Mouse (Mus musculus): ENCODE measurements around the gene Atf6. TPM values are rescaled to one million over a fixed set of nuclear protein-coding genes. Genes with fewer than 3 reads are reported as not detected.

The Atf6 gene
- polyA plus RNA-seq, 1 experiment from 2014 or later: 7.5 TPM

DNA sequence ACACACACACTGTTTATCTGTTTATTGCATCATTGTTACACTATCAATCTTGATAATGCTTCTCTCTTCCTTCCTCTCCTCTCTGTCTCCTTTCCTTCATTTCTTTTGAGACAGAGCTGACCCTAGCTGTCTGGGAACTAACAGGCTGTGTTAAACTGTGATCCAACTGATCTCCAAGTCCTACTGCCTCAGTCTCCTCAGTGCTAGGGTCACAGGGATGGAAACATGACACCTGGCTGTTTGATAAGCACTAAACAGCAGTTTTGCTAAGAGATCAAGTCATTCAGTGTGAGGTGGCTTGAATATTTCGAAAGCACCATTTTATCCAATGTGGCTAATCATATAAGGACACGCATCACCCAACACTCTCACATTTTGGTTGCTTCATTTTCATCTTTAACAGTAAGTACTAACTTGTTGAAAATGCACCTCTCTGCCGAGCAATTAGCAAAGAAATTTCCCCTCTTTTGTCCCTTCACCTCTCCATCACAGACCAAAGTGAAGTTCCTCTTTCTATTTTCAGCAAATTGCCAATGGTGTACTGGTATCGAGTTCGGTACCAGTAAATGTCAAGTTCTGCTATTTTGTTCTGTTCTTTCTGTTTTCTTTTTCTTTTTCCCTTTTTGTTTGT lies 29.2 kb upstream of the Atf6 start:
- Histone ChIP-seq H3K9me3 (replicated peaks) (no peaks in the 10 kb centered on the region), H3K27me3 (ENCODE audit: low read depth, poor library complexity, severe bottlenecking) (no peaks in the 10 kb centered on the region), H3K27ac (replicated peaks) (no peak overlapping the region), H3K4me3 (no peak overlapping the region), H3K4me1 (no peaks in the 10 kb centered on the region), H3K36me3 (no peaks in the 10 kb centered on the region)
- 82% methylated on average over 5 of the region's 5 CpGs for WGBS
- DNase-seq (ENCODE audit: low spot score): no peak

DNA sequence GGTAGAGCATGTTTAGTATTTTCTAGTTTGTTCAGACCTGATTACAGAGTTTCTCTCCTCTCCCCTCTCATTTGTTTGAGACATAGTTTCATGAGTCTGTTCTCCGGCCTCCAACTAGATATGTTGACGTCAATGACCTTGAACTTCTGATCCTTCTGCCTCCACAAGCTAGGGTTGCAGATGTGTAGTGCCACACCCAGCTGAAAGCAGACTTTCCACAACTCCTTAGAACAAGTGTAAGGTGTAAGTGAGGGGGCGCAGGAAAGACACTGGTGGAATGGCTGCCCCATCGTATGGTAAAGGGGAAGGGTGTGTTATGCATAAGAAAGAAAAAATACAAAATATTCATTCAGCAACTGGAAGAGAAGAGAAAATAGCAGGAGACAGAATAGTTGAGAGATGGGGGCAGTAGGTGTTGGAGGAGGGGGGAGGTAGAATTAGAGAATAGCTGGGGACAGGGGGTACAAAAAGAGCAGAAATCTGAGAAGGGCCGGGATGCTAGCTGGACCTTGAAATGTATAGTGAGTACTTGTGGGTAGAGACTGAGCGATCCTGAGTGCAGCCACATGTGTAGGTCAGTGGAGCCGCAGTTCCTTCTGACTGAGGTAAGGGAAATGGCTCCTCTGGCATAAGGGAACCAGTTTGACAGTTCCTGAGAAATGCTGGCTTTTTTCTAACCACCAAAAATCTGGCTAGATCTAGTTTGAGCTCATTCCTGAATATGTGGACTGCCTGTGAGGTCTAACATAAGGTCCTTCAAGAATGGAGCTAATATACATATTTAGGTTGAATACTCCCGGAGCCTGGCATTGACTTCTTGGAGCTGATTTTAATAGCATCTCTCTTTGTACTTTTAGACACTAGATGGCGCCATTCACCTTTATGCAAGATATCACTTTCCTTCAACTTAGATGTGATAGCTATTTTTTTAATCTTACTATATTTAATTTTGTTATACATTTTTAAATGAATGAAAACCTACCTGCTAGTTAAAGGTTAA lies 27.3 kb upstream of the Atf6 start:
- no peak overlapping the region for H3K4me3 ChIP-seq
- H3K9me3 ChIP-seq (replicated peaks): no peaks in the 10 kb centered on the region
- no peaks in the 10 kb centered on the region for H3K36me3 ChIP-seq
- DNase-seq (ENCODE audit: low spot score): no peak
- WGBS: 65% methylated on average over 9 of the region's 9 CpGs
- H3K4me1 ChIP-seq: no peaks in the 10 kb centered on the region; the same call in 1 of the 2 replicates
- H3K27me3 ChIP-seq (ENCODE audit: low read depth, poor library complexity, severe bottlenecking): no peaks in the 10 kb centered on the region
- no peak overlapping the region for H3K27ac ChIP-seq (replicated peaks)

DNA sequence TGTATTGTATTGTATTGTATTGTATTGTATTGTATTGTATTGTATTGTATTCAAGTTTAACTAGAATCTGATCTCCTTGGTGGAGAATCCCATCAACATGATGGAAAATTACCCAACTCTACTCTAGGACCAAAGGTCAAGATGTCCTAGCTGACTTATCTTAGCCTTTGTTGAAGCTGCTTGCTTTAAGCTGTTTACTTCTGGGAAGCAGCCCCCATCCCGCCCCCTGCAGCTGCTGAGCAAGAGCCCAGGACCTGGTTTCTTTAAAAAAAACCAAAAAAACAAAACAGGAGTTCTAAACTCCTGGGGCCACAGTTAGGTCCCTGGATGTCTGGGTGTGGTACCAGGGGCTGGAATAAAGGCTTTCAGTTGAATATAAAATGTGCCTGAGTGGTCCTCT lies 24.7 kb upstream of the Atf6 start:
- no peaks in the 10 kb centered on the region for H3K9me3 ChIP-seq (replicated peaks)
- H3K36me3 ChIP-seq: no peaks in the 10 kb centered on the region
- no peaks in the 10 kb centered on the region for H3K27me3 ChIP-seq (ENCODE audit: low read depth, poor library complexity, severe bottlenecking)
- WGBS: 57% methylated on average over 1 of the region's 1 CpGs
- H3K4me1 ChIP-seq: peaks cover 7% of the 10 kb centered on the region
- no peak for DNase-seq (ENCODE audit: low spot score)
- H3K4me3 ChIP-seq: no peak overlapping the region
- no peak overlapping the region for H3K27ac ChIP-seq (replicated peaks)

DNA sequence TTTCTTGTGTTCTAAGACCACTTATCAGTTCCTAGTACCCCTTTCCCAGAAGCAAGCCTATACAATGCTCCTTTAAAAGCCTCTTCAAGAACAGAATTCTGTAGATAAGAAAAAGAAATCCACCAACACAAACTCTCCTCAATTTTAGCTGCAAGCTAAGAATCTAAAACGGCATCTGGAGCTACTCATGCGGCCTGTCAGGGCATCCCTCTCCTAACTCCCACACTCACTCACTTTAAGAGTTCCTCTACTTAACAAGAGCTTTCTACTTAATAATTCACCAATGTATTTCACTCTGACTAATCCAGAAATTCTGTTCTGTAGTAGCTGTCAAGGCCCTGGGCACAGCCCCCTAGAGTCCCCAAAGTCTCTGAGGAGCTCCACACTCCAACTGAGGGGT lies 24.1 kb upstream of the Atf6 start:
- no peak for DNase-seq (ENCODE audit: low spot score)
- Histone ChIP-seq H3K27me3 (ENCODE audit: low read depth, poor library complexity, severe bottlenecking) (no peaks in the 10 kb centered on the region), H3K4me3 (no peak overlapping the region), H3K36me3 (no peaks in the 10 kb centered on the region), H3K4me1 (peaks cover 7% of the 10 kb centered on the region), H3K9me3 (replicated peaks) (no peaks in the 10 kb centered on the region), H3K27ac (replicated peaks) (no peak overlapping the region)
- WGBS: 73% methylated on average over 2 of the region's 2 CpGs

DNA sequence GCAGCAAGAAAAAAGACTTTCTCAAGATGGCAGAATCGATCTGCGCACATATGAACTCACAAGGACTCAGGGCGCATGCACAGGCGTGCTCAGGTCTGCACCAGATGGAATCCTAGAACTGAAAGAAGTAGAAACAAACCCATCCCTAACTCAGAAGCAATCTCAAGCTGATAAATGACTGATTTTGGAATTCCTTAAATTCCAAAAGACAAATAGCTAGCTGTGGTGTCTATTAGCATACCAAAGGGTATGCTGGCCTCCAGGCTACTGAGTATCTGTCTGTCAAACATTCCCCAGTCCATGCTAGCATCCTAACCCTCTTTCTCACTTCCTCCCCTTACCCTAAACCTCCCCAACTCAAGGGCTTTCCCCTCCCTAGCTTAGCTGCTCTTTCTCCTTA lies 21.7 kb upstream of the Atf6 start:
- Histone ChIP-seq H3K27me3 (ENCODE audit: low read depth, poor library complexity, severe bottlenecking) (no peaks in the 10 kb centered on the region), H3K9me3 (replicated peaks) (no peaks in the 10 kb centered on the region), H3K36me3 (no peaks in the 10 kb centered on the region), H3K27ac (replicated peaks) (no peak overlapping the region), H3K4me3 (no peak overlapping the region), H3K4me1 (peaks cover 17% of the 10 kb centered on the region)
- DNase-seq (ENCODE audit: low spot score): no peak
- 76% methylated on average over 4 of the region's 4 CpGs for WGBS

DNA sequence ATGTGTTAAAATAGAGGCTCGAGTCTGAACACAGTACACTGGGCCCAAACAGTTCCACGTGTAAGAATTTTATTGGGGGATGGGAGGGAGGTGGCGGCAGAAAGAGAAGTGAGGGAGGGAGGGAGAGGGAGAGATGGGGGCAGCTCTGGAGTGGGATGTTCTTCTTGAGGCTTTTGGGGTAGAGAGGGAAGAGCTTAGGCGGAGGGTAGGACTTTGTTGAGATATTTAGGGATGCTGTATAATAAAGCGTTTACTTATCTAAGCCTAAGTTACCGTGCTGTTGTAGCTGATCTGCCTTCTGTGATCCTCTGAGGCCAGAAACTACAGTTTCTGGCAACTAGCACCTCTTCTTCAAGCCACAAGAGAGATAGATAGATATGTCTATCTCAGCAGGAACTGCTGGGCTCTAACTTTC lies 18.5 kb upstream of the Atf6 start:
- H3K27me3 ChIP-seq (ENCODE audit: low read depth, poor library complexity, severe bottlenecking): no peaks in the 10 kb centered on the region
- no peaks in the 10 kb centered on the region for H3K9me3 ChIP-seq (replicated peaks)
- DNase-seq (ENCODE audit: low spot score): no peak
- peaks cover 11% of the 10 kb centered on the region for H3K36me3 ChIP-seq
- H3K27ac ChIP-seq (replicated peaks): no peak overlapping the region
- H3K4me3 ChIP-seq: no peak overlapping the region
- 68% methylated on average over 6 of the region's 6 CpGs for WGBS
- H3K4me1 ChIP-seq: peaks cover 23% of the 10 kb centered on the region

DNA sequence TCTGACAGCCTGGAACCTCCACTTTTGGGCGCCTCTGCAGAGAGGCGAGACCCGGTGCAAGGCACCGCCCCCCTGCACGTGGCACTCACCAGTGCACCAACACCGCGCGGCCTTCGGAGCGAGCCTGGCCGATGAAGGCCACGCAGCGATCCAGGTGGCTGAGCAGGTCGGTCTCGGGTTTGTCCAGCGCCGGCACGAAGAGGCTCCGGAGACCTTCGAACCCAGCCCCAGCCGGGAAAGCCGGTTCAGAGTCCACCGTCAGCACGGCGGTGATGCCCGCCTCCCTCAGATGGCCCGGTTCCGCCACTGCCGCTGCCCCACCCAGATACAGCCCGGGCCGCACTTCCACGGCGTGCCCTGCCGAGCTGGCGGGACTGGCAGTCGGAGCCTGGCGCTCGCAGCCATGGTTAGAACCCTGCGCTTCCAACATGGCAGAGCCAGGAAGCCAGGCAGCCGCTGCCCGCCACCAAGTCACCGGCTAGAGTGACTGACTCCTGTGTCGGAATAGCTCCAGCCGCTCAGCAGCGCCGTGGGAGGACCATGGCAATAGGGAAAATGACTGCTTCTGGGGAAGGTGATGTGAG lies 17.5 kb upstream of the Atf6 start, which contains the start of the genes Gm26620 and Dusp12:
TSS of gene Gm26620 (plus strand) at position 88 of the 584 bp plus-strand sequence.
TSS of gene Dusp12 (minus strand) at position 563 of the 584 bp plus-strand sequence.
- H3K9me3 ChIP-seq (replicated peaks): no peaks in the 10 kb centered on the region

DNA sequence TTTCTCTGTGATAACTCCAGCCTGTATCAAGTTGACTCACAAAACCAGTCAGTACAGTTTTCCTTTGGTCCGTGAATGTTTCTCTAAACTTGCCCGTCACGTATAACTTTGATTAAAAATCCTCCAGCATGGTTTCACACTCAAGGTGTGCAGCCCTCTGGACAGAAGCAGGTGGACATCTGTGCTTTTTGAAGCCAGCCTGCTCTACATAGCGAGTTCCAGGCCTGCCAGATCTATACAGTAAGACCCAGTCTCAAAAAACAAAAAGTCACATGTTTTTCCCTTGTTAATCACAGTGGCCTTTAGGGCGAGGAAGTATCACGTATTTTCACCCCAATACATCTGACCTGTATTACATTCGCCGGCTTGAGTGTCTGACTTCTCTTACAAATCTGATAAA lies 16.8 kb upstream of the Atf6 start:
- H3K9me3 ChIP-seq (replicated peaks): no peaks in the 10 kb centered on the region
- H3K27me3 ChIP-seq (ENCODE audit: low read depth, poor library complexity, severe bottlenecking): no peaks in the 10 kb centered on the region
- H3K4me1 ChIP-seq: peaks cover 18% of the 10 kb centered on the region
- WGBS: 33% methylated on average over 8 of the region's 8 CpGs
- DNase-seq (ENCODE audit: low spot score): no peak
- H3K4me3 ChIP-seq: peak overlapping the region; percentile 97
- H3K27ac ChIP-seq (replicated peaks): peak overlapping the region; percentile 92; the same call in 1 of the 2 replicates
- peaks cover 28% of the 10 kb centered on the region for H3K36me3 ChIP-seq

More for the DNA sequence above, 17.5 kb upstream of the Atf6 start, which contains the start of the genes Gm26620 and Dusp12:
- H3K4me3 ChIP-seq: peak within 1 kb of the TSS; percentile 97
- DNase-seq (ENCODE audit: low spot score): peak; percentile 86
- H3K4me1 ChIP-seq: peaks cover 23% of the 10 kb centered on the region
- WGBS: under 1% methylated on average over 46 of the region's 46 CpGs
- peaks cover 21% of the 10 kb centered on the region for H3K36me3 ChIP-seq
- H3K27ac ChIP-seq (replicated peaks): peak within 1 kb of the TSS; percentile 92
- H3K27me3 ChIP-seq (ENCODE audit: low read depth, poor library complexity, severe bottlenecking): no peaks in the 10 kb centered on the region

DNA sequence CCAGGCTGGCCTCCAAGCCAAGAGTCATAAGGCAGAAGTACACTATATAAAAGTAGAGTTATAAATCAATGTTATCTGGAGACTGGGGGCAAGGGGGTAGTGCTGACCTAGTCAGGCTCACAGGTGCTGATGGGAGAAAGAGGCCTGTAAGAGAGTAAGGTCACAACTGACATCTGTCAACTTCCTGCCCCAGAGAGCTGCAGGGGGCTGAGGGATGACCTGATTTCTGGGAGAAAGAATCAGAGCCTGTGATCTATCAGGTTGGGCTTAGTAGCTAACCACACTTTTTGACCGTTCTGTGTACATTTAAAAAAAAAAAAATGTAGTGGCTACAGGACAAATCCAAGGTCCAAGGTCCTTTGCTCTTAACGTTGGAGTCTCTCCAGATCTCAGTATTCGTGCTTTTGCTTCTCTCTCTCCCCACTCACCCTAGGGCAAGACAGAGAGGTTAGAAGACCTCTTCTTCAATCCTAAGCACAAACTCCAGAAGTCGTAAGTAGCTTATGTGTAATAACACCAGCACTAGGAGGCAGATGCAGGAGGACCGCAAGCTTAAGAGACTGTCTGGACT lies 15.4 kb upstream of the Atf6 start:
- Histone ChIP-seq H3K4me3 (no peak overlapping the region), H3K27me3 (ENCODE audit: low read depth, poor library complexity, severe bottlenecking) (no peaks in the 10 kb centered on the region), H3K4me1 (peaks cover 16% of the 10 kb centered on the region), H3K9me3 (replicated peaks) (no peaks in the 10 kb centered on the region), H3K27ac (replicated peaks) (no peak overlapping the region), H3K36me3 (peaks cover 38% of the 10 kb centered on the region)
- 88% methylated on average over 5 of the region's 5 CpGs for WGBS
- no peak for DNase-seq (ENCODE audit: low spot score)

DNA sequence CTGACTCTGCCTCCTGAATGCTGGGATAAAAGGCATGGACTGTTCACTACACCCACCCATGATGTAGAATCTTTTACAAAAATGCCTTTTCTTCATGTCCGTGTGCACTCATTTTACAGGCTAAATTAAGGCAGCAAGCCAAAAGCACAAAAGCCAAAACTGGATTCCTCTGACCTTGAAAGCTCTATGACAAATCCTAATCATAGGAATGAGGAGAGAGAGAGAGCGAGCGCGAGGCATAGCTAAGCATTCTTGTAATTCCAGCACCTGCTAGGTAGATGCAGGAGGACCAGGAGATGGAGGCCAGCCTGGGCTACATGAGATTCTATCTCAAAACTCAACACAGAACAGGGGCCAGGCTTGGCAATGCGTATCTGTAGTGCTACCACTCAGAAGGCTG lies 9.3 kb upstream of the Atf6 start:
- no peaks in the 10 kb centered on the region for H3K4me1 ChIP-seq
- WGBS: 95% methylated on average over 5 of the region's 5 CpGs
- no peak for DNase-seq (ENCODE audit: low spot score)
- no peak overlapping the region for H3K27ac ChIP-seq (replicated peaks)
- peaks cover 83% of the 10 kb centered on the region for H3K36me3 ChIP-seq
- no peaks in the 10 kb centered on the region for H3K9me3 ChIP-seq (replicated peaks)
- H3K27me3 ChIP-seq (ENCODE audit: low read depth, poor library complexity, severe bottlenecking): no peaks in the 10 kb centered on the region
- H3K4me3 ChIP-seq: no peak overlapping the region

DNA sequence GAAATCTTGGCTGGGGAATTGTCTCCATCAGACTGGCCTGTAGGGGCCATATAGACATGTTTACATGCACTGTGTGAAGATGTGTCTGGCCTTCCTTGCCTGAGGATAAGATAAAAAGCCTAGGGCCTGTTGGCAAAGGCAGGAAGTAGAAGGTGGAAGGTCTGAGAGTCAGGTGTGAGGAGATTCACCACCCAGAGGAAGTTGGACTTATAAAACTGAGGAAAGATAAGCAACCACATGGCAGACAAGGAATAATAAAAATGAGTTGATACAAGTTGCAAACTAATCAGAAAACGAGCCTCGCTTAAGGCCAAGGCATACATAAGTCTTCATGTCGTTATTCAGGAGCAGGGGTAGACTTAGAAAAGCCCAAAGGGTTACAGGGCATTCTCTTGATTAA lies 8.1 kb upstream of the Atf6 start:
- H3K27ac ChIP-seq (replicated peaks): no peak overlapping the region
- WGBS: 92% methylated on average over 3 of the region's 3 CpGs
- peaks cover 80% of the 10 kb centered on the region for H3K36me3 ChIP-seq
- no peak overlapping the region for H3K4me3 ChIP-seq
- H3K9me3 ChIP-seq (replicated peaks): no peaks in the 10 kb centered on the region
- H3K4me1 ChIP-seq: no peaks in the 10 kb centered on the region
- H3K27me3 ChIP-seq (ENCODE audit: low read depth, poor library complexity, severe bottlenecking): no peaks in the 10 kb centered on the region
- no peak for DNase-seq (ENCODE audit: low spot score)

DNA sequence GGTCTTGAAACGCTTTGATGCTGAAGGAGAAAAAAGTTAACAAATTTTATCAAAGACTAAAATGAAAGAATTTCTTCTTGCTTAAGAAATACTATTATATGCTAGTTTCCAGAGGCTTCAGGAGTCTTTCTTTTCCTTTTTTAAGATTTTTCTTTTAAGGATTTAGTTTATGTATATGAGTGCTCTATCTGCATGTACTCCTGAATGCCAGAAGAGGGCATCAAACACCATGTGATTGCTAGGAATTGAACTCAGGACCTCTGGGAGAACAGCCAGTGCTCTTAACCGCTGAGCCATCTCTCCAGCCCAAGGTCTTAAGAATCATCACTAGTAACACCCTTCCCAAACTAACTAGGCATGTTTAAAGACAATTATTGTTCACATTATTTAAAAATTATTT lies 4.4 kb upstream of the Atf6 start:
- no peaks in the 10 kb centered on the region for H3K27me3 ChIP-seq (ENCODE audit: low read depth, poor library complexity, severe bottlenecking)
- H3K9me3 ChIP-seq (replicated peaks): no peaks in the 10 kb centered on the region
- no peak for DNase-seq (ENCODE audit: low spot score)
- H3K4me3 ChIP-seq: no peak overlapping the region
- H3K36me3 ChIP-seq: peaks cover 49% of the 10 kb centered on the region
- H3K27ac ChIP-seq (replicated peaks): no peak overlapping the region
- peaks cover 7% of the 10 kb centered on the region for H3K4me1 ChIP-seq
- WGBS: 96% methylated on average over 2 of the region's 2 CpGs
